Mouse (Mus musculus): ENCODE data around the gene Krt26.

The Krt26 gene

DNA sequence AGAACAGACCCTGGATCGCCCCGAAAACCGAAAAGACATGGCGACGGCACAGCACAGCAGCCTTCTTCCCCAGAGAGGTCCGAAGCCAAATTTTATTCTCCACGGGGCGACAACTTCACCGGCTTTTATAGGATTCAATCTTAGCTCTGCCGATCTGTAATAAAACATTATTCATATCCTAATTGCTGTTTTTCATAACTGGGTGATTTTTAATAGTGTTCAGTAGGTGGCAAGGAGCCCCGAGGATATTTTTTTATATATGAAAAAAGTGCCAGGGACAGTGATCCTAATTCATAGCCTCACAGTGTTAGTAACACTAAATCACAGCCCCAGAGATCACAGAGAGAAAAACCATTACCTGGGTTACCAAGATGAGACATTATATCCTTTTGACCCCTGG lies at the start of gene Krt26:
Gene Krt26 (minus strand): TSS at position 101 of the 400 bp plus-strand sequence.
- DNase-seq (ENCODE audit: low spot score in 2 of 2) = no peak

GRCm38 (mm10) chr11:99385813-99386721 lies 48.3 kb upstream of the Krt26 start:
- peak; percentile 81 to 89 for DNase-seq (ENCODE audit: low spot score in 2 of 2)

GRCm38 (mm10) chr11:99379568-99379967 lies 41.8 kb upstream of the Krt26 start:
- DNase-seq (ENCODE audit: low spot score in 2 of 2) = peak in 1 of 2 experiments; percentile 79

DNA sequence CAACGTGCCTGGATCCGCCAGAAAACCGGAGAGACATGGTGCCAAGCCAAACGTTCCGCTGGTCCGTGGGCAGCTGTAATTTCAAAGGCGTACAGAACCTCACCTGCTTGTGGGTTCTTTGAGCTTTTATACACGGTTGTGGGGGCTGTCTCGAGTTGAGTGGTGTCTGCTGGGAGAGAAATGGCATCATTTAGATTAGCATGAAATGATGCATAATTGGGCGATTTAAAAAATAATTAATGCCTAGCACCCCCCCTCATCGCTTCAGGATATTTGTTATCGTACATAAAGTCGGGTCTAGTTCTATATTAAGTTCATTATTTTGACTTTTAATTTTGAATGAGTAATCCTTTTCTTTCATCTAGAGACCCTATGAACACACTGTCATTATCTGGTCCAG lies 37.0 kb upstream of the Krt26 start, which contains the start of gene Krt28:
Gene Krt28 (minus strand): TSS at position 101 of the 400 bp plus-strand sequence.
- no peak for DNase-seq (ENCODE audit: low spot score in 2 of 2)

GRCm38 (mm10) chr11:99369853-99370451 lies 32.2 kb upstream of the Krt26 start:
- DNase-seq (ENCODE audit: low spot score in 2 of 2) = peak; percentile 42 to 59

DNA sequence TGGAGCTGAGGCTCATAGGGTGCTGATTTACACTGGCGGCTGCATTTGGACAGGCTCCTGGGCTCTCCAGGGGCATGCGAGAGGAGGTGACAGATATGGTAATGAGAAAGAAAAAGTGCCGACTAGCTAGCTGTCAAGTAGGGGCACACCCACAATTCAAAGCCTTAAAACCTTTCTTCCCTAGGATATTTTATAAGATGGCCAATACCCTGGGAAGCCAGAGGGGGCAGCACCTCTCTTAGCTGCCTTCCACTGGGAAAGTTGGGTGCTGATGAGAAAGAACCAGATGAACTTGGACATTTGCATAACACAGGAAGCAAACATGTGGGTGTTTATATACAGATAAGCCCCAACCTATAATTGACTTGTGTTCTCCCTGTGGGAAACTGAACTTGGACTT lies 31.5 kb upstream of the Krt26 start:
- DNase-seq (ENCODE audit: low spot score in 2 of 2) = no peak

DNA sequence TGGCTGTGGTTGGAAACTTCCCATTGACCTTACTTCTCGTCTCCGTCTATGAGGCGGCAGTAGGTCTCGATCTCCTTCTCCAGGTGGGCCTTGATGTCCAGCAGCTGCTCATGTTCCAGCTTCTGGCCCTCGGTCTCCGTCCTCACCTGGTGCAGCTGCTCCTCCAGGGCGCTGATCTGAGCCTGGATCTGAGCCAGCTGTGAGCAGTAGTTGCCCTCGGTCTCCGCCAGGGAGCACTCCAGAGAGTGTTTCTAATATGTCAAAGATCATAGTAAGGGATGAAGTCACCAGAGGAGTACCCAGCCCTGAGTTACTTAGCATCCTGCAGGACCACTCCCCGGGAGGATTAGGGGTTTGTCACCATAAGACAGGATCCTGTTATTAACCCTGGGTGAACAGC lies 29.0 kb upstream of the Krt26 start:
- no peak for DNase-seq (ENCODE audit: low spot score in 2 of 2)

DNA sequence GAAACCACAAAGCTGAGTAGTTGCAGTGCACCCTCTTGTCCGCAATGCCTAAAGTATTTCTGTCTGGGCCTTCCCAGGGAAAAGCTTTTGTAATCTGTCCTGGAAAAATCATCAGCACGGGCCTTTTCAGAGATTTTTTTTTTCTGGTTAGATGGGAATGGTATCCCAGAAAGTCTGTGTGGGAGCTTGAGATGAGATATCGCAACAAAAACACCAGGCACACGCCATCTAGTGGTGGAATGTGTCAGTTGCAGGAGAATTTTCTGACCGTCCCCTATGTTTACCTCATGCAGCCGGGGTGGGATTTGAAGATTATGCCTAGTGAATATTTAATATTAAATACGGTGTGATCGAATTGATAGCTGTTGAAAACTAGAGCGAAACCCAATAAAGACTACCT lies 26.6 kb upstream of the Krt26 start:
- DNase-seq (ENCODE audit: low spot score in 2 of 2) = peak in 1 of 2 experiments; percentile 56

- no peak for DNase-seq (ENCODE audit: low spot score in 2 of 2)
These were observed 23.7 kb upstream of the Krt26 start for GRCm38 (mm10) chr11:99361423-99361822.

DNA sequence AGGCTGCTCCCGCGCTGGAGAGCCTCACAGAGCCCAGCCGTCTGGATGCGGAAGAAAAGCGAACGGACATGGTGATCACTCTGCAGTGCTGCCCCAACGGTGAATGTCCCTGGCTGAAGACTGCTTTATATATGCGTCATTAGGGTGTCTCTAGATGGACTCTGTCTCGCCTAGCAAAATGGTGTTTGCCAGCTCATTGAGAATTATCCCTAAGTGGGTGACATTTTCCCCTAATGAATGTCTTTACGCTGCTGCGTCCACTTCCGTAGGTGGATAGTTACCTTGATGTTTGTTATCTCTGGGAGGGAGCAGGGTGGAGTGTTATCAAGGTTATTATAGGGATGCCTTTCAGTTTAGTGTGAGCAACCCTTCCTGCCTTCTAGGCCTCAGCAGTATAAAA lies 13.2 kb upstream of the Krt26 start, which contains the start of gene Krt27:
Gene Krt27 (minus strand): TSS at position 101 of the 400 bp plus-strand sequence.
- no peak for DNase-seq (ENCODE audit: low spot score in 2 of 2)

DNA sequence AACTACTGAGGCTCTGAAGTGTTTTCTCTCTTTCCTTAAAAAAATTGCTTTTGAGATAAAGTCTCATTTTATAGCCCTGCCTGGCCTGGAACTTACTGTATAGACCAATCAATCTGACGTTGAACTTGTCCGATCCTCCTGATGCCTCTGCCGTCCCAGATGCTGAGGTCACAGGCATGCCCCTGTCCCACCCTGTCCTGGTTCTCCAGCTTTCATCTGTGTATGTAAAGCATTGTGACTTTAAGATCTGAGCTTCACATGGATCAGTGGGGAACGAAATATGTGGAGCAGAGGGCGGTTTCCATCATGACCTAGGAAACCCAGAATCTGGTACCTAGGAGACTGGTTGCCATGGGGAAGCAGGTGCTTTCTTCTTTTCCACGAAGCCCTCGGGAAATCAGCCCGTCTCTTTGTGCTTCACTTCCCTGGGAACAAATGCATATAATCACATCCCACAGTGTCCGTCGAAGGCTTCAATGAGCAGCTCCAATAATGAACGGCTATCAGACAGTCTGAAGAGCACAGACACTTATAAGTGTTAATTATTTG lies 1.6 kb upstream of the Krt26 start:
- DNase-seq (ENCODE audit: low spot score in 2 of 2) = no peak

GRCm38 (mm10) chr11:99333426-99333825 lies 4.3 kb downstream of the Krt26 start:
- DNase-seq (ENCODE audit: low spot score in 2 of 2) = peak in 1 of 2 experiments; percentile 49

- DNase-seq (ENCODE audit: low spot score in 2 of 2) = no peak
These were observed 8.1 kb downstream of the Krt26 start for GRCm38 (mm10) chr11:99329655-99330054.

DNA sequence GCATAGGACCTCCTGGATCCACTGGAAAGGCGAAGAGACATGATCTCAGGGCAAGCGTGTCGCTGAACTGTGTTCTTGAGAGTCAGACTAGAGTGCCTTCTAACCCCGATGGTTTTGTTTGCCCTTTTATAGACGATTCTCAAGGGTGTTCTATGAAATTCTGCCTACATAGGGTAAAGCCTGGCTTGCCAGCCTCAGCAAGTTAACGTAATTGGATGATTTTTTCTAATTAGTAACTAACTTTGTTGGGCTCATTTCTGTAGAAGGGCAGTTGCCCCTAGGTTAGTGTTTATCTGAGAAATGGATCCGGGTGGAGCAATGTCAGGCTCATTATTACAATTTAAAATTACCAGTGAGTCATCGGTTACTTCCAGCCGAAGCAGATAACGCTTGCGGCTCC lies 14.9 kb downstream of the Krt26 start, which contains the start of gene Krt25:
Gene Krt25 (minus strand): TSS at position 101 of the 400 bp plus-strand sequence.
- no peak for DNase-seq (ENCODE audit: low spot score in 2 of 2)

GRCm38 (mm10) chr11:99321094-99321493 lies 16.7 kb downstream of the Krt26 start:
- DNase-seq (ENCODE audit: low spot score in 2 of 2) = no peak

DNA sequence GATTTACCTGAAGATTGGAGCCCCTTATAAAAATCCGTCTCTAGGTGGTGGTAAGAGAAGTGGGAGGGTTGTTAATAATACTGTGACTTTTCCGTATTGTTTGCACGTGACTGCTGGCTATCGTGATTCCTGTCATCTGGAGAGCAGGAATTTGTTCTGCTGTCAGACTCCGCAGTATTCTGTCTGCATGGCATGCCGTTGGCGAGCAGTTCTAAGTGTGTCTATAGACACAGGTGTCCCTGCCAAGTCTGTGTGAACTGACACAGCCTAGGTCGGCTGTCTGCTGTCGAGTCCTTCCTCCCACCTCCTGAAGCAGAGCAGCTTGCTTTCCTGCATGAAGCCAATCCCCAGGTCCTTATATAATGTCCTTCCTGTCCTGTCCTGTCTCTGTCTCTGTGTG lies 18.6 kb downstream of the Krt26 start:
- DNase-seq (ENCODE audit: low spot score in 2 of 2) = no peak

DNA sequence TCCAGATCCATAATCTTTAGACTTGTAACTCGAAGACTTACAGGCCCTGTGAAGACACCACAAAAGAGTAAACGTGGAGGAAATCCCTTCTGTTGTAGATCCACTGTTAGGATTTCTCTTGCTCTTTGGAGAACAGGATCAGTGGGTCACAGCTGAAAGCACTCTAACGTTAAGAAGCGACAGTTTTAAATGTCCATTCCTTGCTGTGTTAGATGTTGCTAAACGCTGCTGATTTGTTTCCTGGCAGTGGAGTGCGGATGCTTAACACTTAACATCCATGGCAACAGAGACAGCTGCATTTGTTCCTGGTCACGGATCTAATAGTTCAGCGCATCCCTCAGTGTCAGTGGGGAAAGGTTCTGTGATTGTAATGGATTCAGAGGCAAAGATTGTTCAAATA lies 21.2 kb downstream of the Krt26 start:
- DNase-seq (ENCODE audit: low spot score in 2 of 2) = no peak

- no peak for DNase-seq (ENCODE audit: low spot score in 2 of 2)
These were observed 23.2 kb downstream of the Krt26 start for GRCm38 (mm10) chr11:99314594-99314993.

GRCm38 (mm10) chr11:99310882-99311281 lies 26.9 kb downstream of the Krt26 start:
- no peak for DNase-seq (ENCODE audit: low spot score in 2 of 2)

GRCm38 (mm10) chr11:99307579-99307978 lies 30.2 kb downstream of the Krt26 start:
- DNase-seq (ENCODE audit: low spot score in 2 of 2) = peak in 1 of 2 experiments; percentile 70

DNA sequence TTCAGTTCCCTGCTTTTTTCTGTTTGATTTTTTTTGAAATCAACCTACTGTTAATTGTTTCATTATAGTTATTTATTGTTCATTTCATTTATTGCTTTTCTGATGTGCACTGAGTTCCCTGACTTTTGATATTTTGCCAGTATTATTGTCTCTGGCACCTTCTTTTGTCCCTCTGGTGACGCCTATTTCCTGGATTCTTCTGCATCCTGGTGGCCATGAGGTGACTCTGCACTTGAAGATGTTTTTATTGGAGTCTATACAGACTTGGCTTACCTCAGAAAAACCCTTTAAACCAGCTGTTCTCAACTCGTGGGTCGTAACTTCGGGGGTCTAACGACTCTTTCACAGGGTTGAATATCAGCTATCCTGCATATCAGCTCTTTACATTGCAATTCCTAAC lies 42.7 kb downstream of the Krt26 start:
- DNase-seq (ENCODE audit: low spot score in 2 of 2) = no peak

- peak in 1 of 2 experiments; percentile 44 for DNase-seq (ENCODE audit: low spot score in 2 of 2)
These were observed 44.9 kb downstream of the Krt26 start for GRCm38 (mm10) chr11:99292846-99293245.
